Mouse (Mus musculus): ENCODE data around the gene Casp9. TPM values are rescaled to one million over a fixed set of nuclear protein-coding genes. Genes with fewer than 3 reads are reported as not detected.
"Not testable (repeated sequence)": the region's sequence is repeated elsewhere in the genome, so short reads cannot be mapped to it uniquely, and the experiment has no call there.

Gene Casp9
- total RNA-seq, 2 experiments from 2014 or later, result 13.1 to 16.1 TPM

DNA sequence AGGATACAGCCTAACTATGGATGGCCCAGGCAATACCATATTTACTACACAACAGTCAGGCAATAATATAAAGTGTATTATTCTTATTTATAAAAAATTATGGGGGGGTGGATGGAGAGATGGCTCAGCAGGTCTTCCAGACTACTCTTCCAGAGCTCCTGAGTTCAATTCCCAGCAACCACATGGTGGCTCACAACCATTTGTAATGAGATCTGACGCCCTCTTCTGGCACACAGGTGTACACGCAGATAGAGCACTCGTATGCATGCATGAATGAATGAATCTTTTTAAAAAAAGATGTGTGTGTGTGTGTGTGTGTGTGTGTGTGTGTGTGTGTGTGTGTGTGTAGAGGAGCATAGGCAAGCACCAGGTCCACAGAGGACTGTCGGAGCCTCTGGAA is 20.4 kb upstream of the Casp9 start:
- DNase-seq (ENCODE audit: low spot score in 2 of 2), result not testable (repeated sequence)

- no peak for DNase-seq (ENCODE audit: low spot score in 2 of 2)
These were observed 13.6 kb upstream of the Casp9 start for GRCm38 (mm10) chr4:141779828-141780227.

DNA sequence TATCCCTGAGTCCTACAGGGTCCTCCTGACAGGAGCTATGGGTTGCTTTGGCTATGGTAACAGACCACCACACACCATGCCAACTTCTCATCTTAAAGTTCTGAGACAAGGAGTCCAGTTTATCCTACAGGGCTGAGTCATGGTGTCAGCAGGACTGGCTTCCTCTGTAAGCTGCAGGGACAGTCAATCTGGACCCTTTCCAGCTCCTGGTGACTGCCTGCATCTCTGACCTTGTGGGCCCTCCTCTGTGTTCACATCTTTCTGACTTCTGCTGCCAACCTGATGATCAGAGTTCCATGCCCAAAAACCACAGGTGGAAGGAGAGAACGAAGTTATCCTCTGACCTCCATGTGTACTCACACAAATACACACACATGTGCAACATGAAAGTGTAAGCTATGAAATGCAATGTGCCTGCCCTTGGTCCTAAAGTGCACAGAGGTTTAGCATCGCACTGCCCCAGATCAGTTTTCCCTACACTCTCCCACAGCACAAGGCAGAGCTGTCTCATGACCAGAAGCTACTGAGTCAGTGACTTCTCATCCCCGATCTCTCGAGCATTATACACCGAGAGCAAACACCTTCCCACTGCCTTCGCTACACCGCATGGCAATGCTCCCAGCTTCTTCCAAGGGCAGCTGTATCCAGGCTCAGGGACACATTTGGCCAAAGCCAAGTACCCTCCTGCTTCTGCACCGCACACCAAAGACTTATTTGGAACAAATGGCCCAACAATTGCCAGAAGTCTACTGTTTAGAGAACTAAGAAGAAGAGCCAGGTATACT is 12.0 kb upstream of the Casp9 start:
- no peak for DNase-seq (ENCODE audit: low spot score in 2 of 2)

DNA sequence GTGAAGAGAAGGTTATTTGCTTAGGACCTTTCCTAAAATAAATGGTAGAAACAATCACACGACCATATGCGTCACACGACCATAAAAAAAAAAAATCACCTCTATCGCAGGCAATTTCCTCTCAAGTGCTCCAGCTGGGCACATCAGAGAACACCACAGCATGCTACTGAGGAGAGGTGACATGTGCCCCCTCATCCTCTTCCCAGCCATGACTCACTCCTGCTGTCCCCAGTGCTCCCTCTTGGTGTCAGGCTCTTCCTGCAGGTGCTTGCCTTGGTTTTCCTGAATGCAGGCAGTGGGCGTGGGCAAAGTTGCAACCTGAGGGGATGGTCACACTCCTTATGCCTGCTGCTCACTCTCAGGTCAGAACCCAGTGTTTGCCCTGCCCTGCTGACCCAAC is 8.6 kb upstream of the Casp9 start:
- DNase-seq (ENCODE audit: low spot score in 2 of 2), result no peak

DNA sequence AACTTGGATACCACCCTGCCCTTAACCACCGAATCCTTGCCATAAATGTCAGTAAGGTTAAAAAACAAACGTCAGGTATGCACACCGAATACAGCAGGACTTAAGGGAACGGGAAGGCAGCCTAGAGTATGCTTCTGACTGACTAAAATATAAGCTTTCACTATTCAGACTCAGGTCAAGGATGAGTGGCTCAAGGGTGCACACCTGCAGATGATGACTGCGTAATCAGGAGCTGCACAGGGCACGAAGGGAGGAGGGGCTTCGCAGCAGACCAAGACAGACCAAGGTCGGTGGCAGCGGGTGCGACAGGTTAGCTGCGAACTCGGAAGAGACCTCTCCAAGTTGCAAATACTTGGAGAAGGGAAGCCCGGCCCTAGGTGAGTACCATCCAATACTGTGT is 7.3 kb upstream of the Casp9 start:
- DNase-seq (ENCODE audit: low spot score in 2 of 2), result no peak

- DNase-seq (ENCODE audit: low spot score in 2 of 2), result no peak
These were observed 6.4 kb upstream of the Casp9 start for GRCm38 (mm10) chr4:141787046-141787445.

GRCm38 (mm10) chr4:141787462-141787861 is 6.0 kb upstream of the Casp9 start:
- no peak for DNase-seq (ENCODE audit: low spot score in 2 of 2)

GRCm38 (mm10) chr4:141789564-141790218 is 3.7 kb upstream of the Casp9 start:
- no peak for DNase-seq (ENCODE audit: low spot score in 2 of 2)

GRCm38 (mm10) chr4:141790524-141790990 is 2.9 kb upstream of the Casp9 start, which contains the start of gene Dnajc16:
Gene Dnajc16 (minus strand): TSS chr4:141790931.
- DNase-seq (ENCODE audit: low spot score in 2 of 2), result peak; percentile 92 to 94

GRCm38 (mm10) chr4:141791486-141791885 is 1.9 kb upstream of the Casp9 start:
- DNase-seq (ENCODE audit: low spot score in 2 of 2), result no peak

DNA sequence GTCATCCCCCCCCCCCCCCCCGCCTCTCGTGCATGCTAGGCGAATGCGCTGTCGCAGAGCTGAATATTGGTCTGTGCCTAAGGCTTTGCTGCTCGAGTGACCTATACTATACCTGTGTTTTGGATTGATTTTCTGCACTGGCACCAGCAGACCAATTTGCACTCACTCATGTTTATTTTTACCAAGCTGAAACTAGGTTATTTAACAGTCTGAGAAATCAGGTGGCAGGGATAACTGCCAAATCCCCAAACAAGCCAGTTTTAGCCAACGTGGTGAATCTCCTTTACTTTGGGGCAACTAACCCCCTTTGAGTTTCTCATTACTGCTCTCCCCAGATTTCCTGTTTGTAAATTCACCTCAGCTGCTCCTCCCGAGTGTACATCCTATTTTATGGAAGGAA is 1.5 kb upstream of the Casp9 start:
- DNase-seq (ENCODE audit: low spot score in 2 of 2), result no peak

GRCm38 (mm10) chr4:141792554-141793281 is 694 bp upstream of the Casp9 start:
- DNase-seq (ENCODE audit: low spot score in 2 of 2), result no peak

DNA sequence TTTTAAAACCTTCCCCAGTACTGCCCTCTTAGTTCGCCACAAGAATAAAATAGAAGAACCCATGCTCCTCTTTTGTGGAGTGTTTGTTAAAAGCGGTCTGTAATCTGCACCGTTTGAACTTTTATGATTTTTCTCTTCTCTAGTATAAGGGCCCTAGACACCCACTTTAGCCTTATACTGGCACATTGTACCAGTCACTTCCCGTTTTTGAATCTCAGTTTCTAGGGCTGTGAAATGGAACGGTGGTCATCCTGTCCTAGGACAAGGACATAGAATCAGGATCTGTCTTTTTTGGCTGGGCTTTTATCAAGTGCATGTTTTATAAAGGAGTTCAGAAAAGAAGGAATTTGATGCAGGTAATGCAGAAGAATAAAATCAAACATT is 732 bp downstream of the Casp9 start:
- DNase-seq (ENCODE audit: low spot score in 2 of 2), result no peak

GRCm38 (mm10) chr4:141796356-141796755 is 2.9 kb downstream of the Casp9 start:
- DNase-seq (ENCODE audit: low spot score in 2 of 2), result no peak

DNA sequence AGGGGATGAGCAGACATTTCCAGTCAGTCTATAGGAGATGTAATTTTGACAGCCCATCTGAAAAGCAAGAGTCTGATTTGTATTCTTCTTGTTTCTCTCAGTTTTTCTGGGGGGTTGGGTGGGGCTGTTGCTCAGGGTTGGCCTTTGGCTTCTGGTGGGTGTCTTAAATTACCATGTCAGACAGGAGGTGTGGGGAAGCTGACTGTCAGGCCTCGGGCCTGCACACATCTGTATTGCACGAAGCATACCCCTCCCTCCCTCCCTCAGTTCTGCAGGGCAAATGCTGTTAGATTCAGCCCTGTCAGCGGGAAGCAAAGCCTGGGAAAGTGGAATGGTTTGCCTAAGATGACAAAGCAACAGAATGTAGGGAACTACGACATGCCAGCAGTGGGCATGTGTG is 3.5 kb downstream of the Casp9 start:
- no peak for DNase-seq (ENCODE audit: low spot score in 2 of 2)

DNA sequence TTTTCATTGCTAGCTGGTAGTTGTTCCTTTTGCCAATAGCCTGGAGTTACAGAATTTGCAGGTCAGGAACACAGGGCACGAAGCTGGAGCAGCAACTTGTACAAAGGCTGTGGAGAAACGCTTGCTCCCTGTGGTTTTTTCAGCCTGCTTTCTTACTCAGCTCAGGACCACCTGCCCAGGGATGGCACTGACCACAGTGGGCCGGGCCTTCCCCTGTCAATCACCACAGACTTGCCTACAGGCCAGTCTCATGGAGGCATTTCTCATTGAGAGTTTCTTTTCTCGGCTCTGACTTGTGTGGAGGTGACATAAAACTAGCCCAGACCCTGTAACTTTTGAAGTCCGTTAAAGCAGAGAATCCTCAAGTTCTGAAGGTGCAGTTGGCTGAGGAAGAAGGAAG is 4.1 kb downstream of the Casp9 start:
- DNase-seq (ENCODE audit: low spot score in 2 of 2), result no peak

DNA sequence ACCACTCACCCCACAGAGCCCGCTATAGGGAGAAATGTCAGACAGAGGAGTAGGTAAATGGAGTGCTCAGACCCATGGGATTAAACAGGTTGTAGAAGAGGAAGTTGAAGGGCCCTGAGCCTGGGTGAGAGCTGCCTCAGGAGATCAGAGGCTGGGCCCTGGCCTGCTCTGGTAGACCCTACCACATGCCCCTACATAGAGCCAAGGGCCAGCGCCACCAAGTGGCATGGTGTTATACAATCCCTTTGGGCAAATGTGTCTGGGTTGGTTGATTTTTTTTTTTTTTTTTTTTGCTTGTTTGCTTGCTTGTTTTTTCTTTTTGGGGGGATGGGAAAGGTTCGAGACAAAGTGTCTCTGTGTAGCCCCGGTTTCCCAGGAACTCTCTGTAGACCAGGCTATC is 10.7 kb downstream of the Casp9 start:
- DNase-seq (ENCODE audit: low spot score in 2 of 2), result no peak

DNA sequence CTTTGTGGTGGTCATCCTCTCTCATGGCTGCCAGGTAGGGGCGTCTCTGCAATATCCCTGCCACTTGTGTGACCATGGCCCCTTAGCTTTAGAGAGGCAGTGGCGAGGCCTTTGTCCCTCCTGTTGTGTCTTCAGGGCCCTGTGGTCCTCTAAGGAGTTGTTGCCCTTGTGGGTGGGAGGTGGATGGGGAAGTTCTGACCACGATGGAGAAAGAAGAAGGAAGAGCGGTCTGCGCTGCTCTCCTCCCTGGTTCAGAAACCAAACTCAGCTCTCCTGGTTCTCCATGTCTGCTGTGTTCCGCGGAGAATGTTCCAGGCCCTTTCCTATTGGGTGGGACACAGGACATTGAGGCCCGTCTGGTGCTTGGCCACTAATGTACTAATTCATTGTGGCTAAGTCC is 12.5 kb downstream of the Casp9 start:
- DNase-seq (ENCODE audit: low spot score in 2 of 2), result no peak

- no peak for DNase-seq (ENCODE audit: low spot score in 2 of 2)
These were observed 16.5 kb downstream of the Casp9 start for GRCm38 (mm10) chr4:141809850-141810464.

DNA sequence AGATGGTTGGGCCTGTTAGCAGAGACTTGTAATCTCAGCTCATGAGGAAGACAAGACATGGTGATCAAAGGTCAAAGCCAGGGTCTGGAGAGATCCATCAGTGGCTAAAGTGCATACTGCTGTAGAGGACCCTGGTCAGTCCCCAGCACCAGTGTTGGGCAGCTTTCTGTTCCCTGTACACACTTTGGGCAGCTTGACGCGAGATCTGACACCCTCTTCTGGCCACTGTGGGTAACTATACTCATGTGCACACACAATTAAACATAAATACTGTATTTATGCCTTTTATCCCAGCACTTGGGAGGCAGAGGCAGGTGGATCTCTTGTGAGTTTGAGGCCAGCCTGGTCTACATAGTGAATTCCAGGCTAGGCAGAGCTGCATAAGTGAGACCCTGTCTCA is 17.6 kb downstream of the Casp9 start:
- DNase-seq (ENCODE audit: low spot score in 2 of 2), result no peak

DNA sequence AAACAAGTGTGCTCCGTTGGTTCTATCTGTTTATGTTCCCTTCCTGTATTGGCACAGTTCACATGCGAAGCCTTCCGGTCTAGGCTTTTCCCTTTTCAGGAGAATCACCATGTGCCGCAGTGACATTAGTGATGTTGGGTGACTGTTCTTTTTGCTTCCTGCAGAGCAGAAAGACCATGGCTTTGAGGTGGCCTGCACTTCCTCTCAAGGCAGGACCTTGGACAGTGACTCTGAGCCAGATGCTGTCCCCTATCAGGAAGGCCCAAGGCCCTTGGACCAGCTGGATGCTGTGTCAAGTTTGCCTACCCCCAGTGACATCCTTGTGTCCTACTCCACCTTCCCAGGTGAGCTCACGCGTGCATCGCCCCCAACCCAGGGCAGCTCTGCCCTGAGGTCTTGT is 18.0 kb downstream of the Casp9 start:
- DNase-seq (ENCODE audit: low spot score in 2 of 2), result no peak

GRCm38 (mm10) chr4:141816267-141816666 is 22.9 kb downstream of the Casp9 start:
- no peak for DNase-seq (ENCODE audit: low spot score in 2 of 2)
